Mouse (Mus musculus) limb, embryonic 13.5 days (tissue): Measurements from ENCODE around the gene Folr2. TPM values are rescaled to one million over a fixed set of nuclear protein-coding genes. Genes with fewer than 3 reads are reported as not detected.

Source experiments
- ATAC-seq: fragments of 200-750 bp; cut with Nextera tagmentation; 2 replicates; pipeline ENCODE4 v1.8.0; 2017; ENCODE audit warnings: low read depth, moderate number of reproducible peaks, moderate TSS enrichment; ENCODE audit not compliant: low FRiP score
- H3K27ac ChIP-seq: fragments of 300-500 bp; sonication (generic); 2 replicates; pipeline ENCODE4 v1.5.1; 2015; ENCODE audit warnings: inconsistent platforms, mild to moderate bottlenecking, moderate library complexity
- H3K27me3 ChIP-seq: fragments of 300-500 bp; sonication (generic); 2 replicates; pipeline ENCODE4 v1.6.1; 2015; ENCODE audit warnings: mild to moderate bottlenecking, inconsistent platforms
- H3K36me3 ChIP-seq: fragments of 300-500 bp; sonication (generic); 2 replicates; pipeline ENCODE4 v1.6.1; 2015; ENCODE audit warnings: inconsistent platforms, mild to moderate bottlenecking, moderate library complexity
- H3K4me1 ChIP-seq: fragments of 300-500 bp; sonication (generic); 2 replicates; pipeline ENCODE4 v1.6.1; 2015; ENCODE audit warnings: inconsistent platforms
- H3K4me2 ChIP-seq: fragments of 300-500 bp; sonication (generic); replicated peaks from 2 replicates; pipeline ENCODE4 v1.6.1; 2015; ENCODE audit warnings: inconsistent platforms, mild to moderate bottlenecking, moderate library complexity
- H3K4me3 ChIP-seq: fragments of 300-500 bp; sonication (generic); 2 replicates; pipeline ENCODE4 v1.5.1; 2015; ENCODE audit warnings: moderate library complexity, mild to moderate bottlenecking, inconsistent platforms
- H3K9ac ChIP-seq: fragments of 300-500 bp; sonication (generic); 2 replicates; pipeline ENCODE4 v1.6.1; 2015; ENCODE audit warnings: mild to moderate bottlenecking, inconsistent platforms
- H3K9me3 ChIP-seq: fragments of 300-500 bp; sonication (generic); 2 replicates; pipeline ENCODE4 v1.6.1; 2016; ENCODE audit warnings: inconsistent platforms
- WGBS: fragments of 180-500 bp; shearing (Covaris S2); methylation state at CpG from one replicate; pipeline ENCODE4 v1.1.7; 2015; 5-methylcytosine and 5-hydroxymethylcytosine counted together
- polyA plus RNA-seq: library from polyadenylated mRNA; unstranded; fragments of >200 nt; fragmentation: Nextera tagmentation; extraction: Ambion mirVana; gene quantifications from 2 replicates; pipeline ENCODE4 v1.2.1, GENCODE M21; 2015

Folr2 gene
- polyA plus RNA-seq, 1 experiment from 2014 or later: 0.51 TPM

DNA sequence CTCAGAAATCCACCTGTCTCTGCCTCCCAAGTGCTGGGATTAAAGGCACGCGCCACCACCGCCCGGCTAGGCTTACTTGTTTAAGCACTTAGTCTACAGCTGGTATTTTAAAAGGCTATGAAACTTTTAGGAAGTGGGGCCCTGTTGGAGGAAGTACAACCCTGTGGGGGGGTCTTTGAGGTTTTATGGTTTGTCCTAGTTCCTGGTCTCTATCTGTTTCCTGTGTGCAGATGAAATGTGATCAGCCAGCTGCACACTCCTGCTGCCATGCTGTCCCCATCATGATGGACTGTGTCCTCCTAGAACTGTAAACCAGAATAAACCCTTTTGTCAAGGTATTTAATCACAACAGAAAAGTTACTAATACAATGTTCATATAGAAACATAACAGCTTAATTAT lies 27.2 kb upstream of the Folr2 start:
- Histone ChIP-seq H3K9me3 (no peaks in the 10 kb centered on the region), H3K4me3 (no peak overlapping the region), H3K27me3 (no peaks in the 10 kb centered on the region), H3K9ac (no peak overlapping the region), H3K36me3 (no peaks in the 10 kb centered on the region), H3K27ac (no peak overlapping the region), H3K4me1 (no peaks in the 10 kb centered on the region), H3K4me2 (no peak overlapping the region)
- ATAC-seq: no peak
- 89% methylated on average over 4 of the region's 4 CpGs for WGBS

DNA sequence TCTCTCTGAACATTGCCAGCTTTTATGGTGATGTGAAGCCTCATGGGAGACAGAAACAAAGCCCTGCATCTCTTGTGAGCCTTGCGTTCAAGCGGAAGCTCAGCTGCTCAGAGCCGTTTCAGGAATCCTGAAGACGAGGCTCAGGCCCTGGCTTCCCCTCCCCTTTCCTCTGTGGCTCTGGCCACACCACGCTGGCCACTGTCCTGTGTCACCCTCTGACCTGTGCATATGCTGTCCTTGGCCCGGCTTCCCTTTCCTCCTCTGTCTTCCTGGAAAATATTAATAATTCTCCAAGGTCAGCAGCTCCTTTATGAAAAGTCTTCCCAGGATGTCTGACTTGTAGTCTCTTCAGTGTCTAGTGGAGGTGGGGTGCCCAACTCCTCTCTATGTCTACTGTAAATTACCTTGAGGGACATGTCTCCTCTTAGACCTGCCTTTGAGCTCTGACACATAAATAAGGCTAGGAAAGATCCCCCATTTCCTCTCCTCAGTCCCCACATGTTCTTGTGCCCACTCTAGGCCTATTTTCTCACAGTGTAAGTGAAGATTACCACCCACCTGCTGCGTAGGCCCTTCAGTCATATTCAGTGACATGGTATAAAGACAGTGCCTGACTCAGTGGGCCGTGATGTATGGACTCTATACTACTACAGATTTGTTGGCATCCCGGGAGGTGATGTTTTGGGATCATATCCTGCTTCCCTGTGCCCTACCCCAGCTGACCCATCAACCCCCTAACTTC lies 25.6 kb upstream of the Folr2 start:
- Histone ChIP-seq H3K4me3 (no peak overlapping the region), H3K9me3 (no peaks in the 10 kb centered on the region), H3K9ac (no peak overlapping the region), H3K27ac (no peak overlapping the region), H3K4me2 (no peak overlapping the region), H3K4me1 (no peaks in the 10 kb centered on the region), H3K27me3 (no peaks in the 10 kb centered on the region), H3K36me3 (no peaks in the 10 kb centered on the region)
- ATAC-seq: no peak
- WGBS: 67% methylated on average over 9 of the region's 9 CpGs

DNA sequence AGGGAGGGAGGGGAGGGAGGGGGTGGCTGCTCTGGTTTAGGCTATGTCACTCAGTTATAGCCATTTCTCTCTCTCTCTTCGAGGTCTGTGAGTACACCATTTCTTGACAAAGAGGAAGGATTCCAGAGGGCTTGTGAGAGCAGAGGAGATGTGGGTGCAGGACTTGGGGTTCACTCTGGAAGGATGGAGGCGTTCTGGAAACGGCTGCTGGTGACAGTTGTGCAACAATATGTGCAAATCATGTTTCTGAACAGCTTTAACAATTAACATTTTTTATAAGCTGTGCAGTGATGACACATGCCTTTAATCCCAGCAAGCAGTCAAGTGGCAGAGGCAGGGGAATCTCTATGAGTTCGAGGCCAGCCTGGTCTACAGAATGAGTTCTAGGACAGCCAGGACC lies 23.9 kb upstream of the Folr2 start:
- no peak for ATAC-seq
- H3K27me3 ChIP-seq: no peaks in the 10 kb centered on the region
- H3K9ac ChIP-seq: no peak overlapping the region
- no peaks in the 10 kb centered on the region for H3K9me3 ChIP-seq
- no peak overlapping the region for H3K4me2 ChIP-seq
- H3K4me3 ChIP-seq: no peak overlapping the region
- H3K36me3 ChIP-seq: no peaks in the 10 kb centered on the region
- WGBS: 81% methylated on average over 4 of the region's 4 CpGs
- H3K4me1 ChIP-seq: no peaks in the 10 kb centered on the region
- H3K27ac ChIP-seq: no peak overlapping the region

DNA sequence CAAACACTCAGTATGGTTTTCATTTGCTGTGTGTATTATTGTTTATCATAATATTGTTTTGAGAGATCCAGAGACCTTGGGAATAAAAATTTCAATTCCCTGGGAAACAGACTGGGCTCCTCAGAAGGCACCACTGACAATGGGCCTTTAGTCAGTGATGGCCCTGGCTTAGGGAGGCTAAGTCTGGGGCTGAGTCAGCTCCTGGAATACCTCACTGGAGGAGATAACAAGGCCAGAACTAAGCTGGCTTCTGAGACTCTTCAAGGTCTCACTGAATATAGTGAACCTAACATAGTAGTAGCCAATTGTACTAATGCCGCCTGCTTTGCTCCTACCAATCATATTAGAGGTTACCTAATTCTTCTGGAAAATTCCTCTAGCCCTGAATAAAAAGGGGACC lies 19.0 kb upstream of the Folr2 start:
- Histone ChIP-seq H3K4me2 (no peak overlapping the region), H3K4me3 (no peak overlapping the region), H3K27ac (no peak overlapping the region), H3K4me1 (no peaks in the 10 kb centered on the region), H3K27me3 (no peaks in the 10 kb centered on the region), H3K36me3 (no peaks in the 10 kb centered on the region), H3K9ac (no peak overlapping the region), H3K9me3 (no peaks in the 10 kb centered on the region)
- 76% methylated on average over 1 of the region's 1 CpGs for WGBS
- no peak for ATAC-seq

DNA sequence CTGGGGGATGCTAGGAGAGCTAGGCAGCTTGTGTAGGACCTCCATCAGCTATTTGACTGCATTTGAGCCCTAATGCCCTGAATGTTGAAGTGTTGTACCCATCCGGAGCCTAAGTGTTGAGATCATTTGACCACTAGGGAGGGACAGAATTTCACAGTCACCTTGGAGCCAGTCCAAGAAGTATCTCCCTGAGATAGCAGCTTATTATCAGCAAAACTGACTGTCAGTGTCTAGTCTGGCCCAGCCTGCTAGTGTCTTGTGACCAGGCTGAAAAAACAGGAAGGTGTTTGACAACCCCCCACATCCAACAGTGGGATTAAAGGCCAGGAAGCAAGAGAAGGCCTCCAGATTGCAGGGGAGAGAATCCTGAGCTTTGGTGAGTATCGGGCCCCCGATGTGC lies 14.3 kb upstream of the Folr2 start:
- ATAC-seq: no peak
- H3K27me3 ChIP-seq: no peaks in the 10 kb centered on the region
- no peak overlapping the region for H3K9ac ChIP-seq
- H3K9me3 ChIP-seq: no peaks in the 10 kb centered on the region
- H3K4me3 ChIP-seq: no peak overlapping the region
- no peak overlapping the region for H3K4me2 ChIP-seq
- whole genome bisulfite sequencing: 91% methylated on average over 3 of the region's 3 CpGs
- no peaks in the 10 kb centered on the region for H3K36me3 ChIP-seq
- H3K27ac ChIP-seq: no peak overlapping the region
- H3K4me1 ChIP-seq: no peaks in the 10 kb centered on the region

DNA sequence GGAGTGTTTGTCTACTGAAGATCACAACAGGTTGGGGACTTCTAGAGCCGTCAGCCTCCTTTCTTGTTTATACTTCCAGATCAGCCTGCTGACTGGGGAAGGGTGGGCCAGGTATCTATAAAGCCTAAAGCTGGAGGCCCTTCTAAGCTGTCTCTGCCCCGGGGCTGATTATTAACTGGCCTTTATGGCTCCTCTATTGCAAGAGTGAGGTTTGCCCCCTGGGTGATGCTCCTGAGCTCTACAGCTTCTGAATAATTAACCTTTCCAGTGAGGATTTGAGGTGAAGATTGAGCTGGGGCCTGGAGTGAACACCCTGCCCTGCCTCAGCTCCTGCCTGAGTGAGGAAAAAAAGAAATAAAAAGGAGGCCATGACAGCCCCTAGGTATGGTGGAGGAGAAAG lies 13.6 kb upstream of the Folr2 start, which contains the start of gene Folr1:
Gene Folr1, minus strand, starts transcription at position 160 of the 400 bp plus-strand sequence.
- Histone ChIP-seq H3K9ac (no peak within 1 kb of the TSS), H3K4me2 (no peak within 1 kb of the TSS), H3K27ac (no peak within 1 kb of the TSS), H3K4me3 (no peak within 1 kb of the TSS), H3K36me3 (no peaks in the 10 kb centered on the region), H3K4me1 (no peaks in the 10 kb centered on the region), H3K9me3 (no peaks in the 10 kb centered on the region), H3K27me3 (no peaks in the 10 kb centered on the region)
- 41% methylated on average over 2 of the region's 2 CpGs for WGBS
- ATAC-seq: no peak

DNA sequence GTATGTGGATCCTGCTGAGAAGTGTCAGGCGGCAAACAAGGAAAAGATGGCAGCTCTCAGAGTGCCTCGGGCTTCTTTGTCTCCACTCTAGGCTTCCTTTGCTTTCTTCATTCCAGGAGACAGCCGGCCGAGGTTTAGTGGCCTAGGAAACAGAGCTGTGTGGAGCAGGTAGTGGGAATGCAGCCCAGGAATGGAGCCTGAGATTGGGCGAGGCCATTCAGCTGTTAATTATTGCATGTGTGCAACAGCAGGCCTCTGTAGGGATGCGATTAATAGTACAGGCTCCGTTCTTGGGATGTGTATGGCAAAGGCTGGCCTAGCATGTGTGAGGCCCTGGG lies 12.1 kb upstream of the Folr2 start:
- H3K27me3 ChIP-seq: no peaks in the 10 kb centered on the region
- 67% methylated on average over 7 of the region's 7 CpGs for WGBS
- ATAC-seq: no peak
- no peak overlapping the region for H3K9ac ChIP-seq
- no peak overlapping the region for H3K27ac ChIP-seq
- H3K9me3 ChIP-seq: no peaks in the 10 kb centered on the region
- H3K4me2 ChIP-seq: no peak overlapping the region
- no peaks in the 10 kb centered on the region for H3K36me3 ChIP-seq
- no peak overlapping the region for H3K4me3 ChIP-seq
- no peaks in the 10 kb centered on the region for H3K4me1 ChIP-seq

DNA sequence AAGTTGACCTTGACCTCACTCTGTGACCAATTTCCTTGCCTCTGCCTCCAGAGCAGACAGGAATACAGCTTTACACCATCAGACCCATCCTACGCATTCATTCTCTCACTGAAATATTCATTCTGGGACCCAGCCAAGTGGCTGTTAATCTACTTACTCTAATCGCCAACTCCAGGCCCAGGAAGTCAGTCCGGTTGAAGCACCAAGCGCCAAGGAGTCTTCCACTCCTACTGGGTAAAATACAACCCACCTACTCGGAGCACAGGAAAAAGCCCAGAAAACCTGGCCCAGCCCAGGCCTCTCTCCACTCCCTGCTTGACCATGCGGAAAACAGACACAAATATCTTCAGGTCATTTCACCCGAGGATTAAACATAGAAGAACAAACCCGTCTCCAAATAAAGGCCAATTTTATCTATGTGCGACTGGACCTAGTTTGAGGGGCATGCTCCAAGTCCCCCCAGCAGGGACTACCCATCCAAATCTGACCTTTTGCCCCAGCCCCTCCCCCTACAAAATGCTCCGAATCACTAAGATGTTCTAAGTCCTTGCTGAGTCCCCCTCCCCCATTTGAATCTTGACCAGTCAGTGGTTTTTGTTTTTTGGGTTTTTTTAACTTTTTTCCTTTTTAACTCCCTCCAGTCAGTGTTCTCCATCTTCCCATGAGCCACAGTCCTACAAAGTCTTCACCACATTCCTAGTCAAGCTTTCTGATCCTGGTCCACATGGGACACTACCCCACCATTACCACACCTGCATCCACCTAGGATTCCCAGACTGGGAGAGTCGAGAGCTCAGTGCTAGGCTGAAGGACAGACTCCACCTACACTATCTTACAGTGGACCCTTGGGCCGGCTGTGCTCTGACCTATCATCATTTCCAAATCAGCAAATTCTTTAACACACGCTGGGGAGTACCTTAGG lies 11.5 kb upstream of the Folr2 start:
- 80% methylated on average over 13 of the region's 13 CpGs for WGBS
- H3K36me3 ChIP-seq: no peaks in the 10 kb centered on the region
- H3K9ac ChIP-seq: no peak overlapping the region
- H3K9me3 ChIP-seq: no peaks in the 10 kb centered on the region
- H3K4me3 ChIP-seq: no peak overlapping the region
- no peak overlapping the region for H3K4me2 ChIP-seq
- H3K27me3 ChIP-seq: no peaks in the 10 kb centered on the region
- no peak overlapping the region for H3K27ac ChIP-seq
- H3K4me1 ChIP-seq: no peaks in the 10 kb centered on the region
- no peak for ATAC-seq

DNA sequence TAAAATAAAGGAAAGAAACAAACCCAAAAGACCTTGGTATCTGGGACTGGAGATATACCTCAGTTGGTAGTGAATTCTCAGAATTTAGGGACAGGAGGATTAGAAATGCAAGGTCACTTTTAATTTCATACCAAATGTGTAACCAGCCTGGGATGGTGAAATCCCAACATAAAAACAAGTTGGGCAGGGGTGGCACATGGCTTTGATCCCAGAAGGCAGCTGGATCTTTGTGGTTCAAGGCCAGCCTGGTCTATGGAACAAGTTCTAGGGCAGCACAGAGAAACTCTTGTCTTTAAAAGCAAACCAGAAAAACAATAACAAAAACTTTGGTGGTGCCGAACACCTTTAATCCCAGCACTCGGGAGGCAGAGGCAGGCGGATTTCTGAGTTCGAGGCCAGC lies 10.5 kb upstream of the Folr2 start:
- no peaks in the 10 kb centered on the region for H3K36me3 ChIP-seq
- no peak overlapping the region for H3K9ac ChIP-seq
- no peak overlapping the region for H3K4me3 ChIP-seq
- H3K27ac ChIP-seq: no peak overlapping the region
- WGBS: 97% methylated on average over 4 of the region's 4 CpGs
- no peaks in the 10 kb centered on the region for H3K27me3 ChIP-seq
- no peak for ATAC-seq
- no peaks in the 10 kb centered on the region for H3K4me1 ChIP-seq
- H3K4me2 ChIP-seq: no peak overlapping the region
- no peaks in the 10 kb centered on the region for H3K9me3 ChIP-seq

DNA sequence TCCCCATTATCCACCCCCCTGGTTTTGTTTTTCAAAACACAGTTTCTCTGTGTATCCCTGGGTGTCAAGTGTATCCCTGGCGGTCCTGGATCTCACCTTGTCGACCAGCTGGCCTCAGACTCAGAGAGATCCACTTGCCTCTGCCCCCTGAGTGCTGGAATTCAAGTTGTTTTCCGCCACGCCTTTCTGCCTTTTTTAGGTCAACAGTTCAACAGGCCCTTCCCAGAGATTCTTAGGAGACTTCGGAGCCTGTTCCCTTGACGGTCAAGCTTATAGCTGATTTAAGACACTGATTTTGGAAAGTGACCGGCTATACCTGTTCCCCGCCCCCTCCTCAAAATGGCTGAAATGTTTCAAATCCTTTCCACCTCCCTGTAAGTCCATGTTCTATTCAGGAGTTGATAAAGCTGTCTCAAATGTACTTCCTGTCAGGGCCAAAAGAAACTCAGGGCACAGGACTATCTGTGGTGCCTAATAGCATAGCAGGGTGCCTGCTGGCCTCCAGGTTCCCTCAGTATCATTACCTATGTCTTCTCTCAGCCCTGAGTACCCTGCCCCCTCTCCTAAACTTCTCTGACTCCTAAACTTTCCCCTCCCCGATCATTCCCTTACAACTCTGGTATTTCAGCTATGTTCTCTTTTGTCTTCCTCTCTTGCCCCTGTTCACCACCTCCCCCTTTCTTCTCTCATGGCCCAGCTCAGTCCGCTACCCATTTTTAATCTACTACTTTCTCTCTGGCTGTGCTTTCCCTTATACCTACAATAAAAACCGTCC lies 9.7 kb upstream of the Folr2 start:
- Histone ChIP-seq H3K4me1 (no peaks in the 10 kb centered on the region), H3K4me3 (no peak overlapping the region), H3K36me3 (no peaks in the 10 kb centered on the region), H3K4me2 (no peak overlapping the region), H3K9ac (no peak overlapping the region), H3K27ac (no peak overlapping the region), H3K9me3 (no peaks in the 10 kb centered on the region), H3K27me3 (no peaks in the 10 kb centered on the region)
- 79% methylated on average over 11 of the region's 11 CpGs for WGBS
- no peak for ATAC-seq

DNA sequence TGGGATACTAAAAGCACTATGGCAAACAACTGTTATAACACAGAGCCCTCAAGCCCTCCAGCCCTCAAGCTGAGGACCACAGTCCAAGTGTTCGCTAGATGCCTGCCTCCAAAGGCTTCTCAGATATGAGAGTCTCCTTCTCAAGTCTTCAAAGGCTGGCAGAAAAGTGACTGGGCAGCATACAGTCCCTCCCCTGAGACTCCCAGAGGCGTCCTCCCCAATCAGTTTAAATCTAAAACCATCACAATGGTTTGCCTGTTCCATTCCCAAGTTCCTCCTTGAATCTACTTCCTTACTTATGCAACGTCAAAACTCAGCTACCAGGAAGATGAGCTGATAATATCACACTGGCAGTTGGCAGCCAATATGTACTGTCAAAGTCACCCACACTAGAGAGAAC lies 6.4 kb upstream of the Folr2 start, which contains the start of gene Anapc15:
Gene Anapc15, plus strand, starts transcription at position 301 of the 400 bp plus-strand sequence.
- Histone ChIP-seq H3K9me3 (no peaks in the 10 kb centered on the region), H3K4me2 (no peak within 1 kb of the TSS), H3K27me3 (no peaks in the 10 kb centered on the region), H3K4me1 (no peaks in the 10 kb centered on the region), H3K27ac (no peak within 1 kb of the TSS), H3K36me3 (no peaks in the 10 kb centered on the region), H3K9ac (no peak within 1 kb of the TSS), H3K4me3 (no peak within 1 kb of the TSS)
- WGBS: 76% methylated on average over 3 of the region's 3 CpGs
- ATAC-seq: no peak

DNA sequence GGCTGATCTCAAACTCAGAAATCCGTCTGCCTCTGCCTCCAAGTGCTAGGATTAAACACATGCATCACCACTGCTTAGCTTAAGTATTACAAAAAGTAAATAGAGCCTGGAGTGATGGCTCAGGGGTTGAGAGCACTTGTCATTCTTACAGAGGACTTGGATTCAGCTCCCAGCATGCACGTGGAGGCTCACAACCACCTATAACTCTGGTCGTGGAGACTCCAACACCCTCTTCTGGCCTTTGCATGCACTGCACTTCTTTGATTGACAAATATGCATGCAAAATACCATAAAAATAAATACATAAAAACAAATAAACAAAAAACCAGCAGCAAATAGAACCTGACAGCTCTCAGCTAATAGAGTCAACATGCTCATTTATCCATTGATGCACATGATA lies 5.3 kb upstream of the Folr2 start:
- no peaks in the 10 kb centered on the region for H3K27me3 ChIP-seq
- no peak overlapping the region for H3K27ac ChIP-seq
- H3K9ac ChIP-seq: no peak overlapping the region
- no peak overlapping the region for H3K4me3 ChIP-seq
- ATAC-seq: no peak
- H3K4me1 ChIP-seq: no peaks in the 10 kb centered on the region
- WGBS: 71% methylated on average over 3 of the region's 3 CpGs
- no peaks in the 10 kb centered on the region for H3K36me3 ChIP-seq
- H3K4me2 ChIP-seq: no peak overlapping the region
- no peaks in the 10 kb centered on the region for H3K9me3 ChIP-seq
